Mouse (Mus musculus) B cell, adult 62 days (primary cell): ENCODE data around the gene Lypd5. TPM values are rescaled to one million over a fixed set of nuclear protein-coding genes. Genes with fewer than 3 reads are reported as not detected.

Source experiments
- total RNA-seq: library from RNA; stranded (reverse); gene quantifications from 4 replicates; pipeline ENCODE4 v1.2.4, GENCODE M21; 2023

Lypd5 gene
- not detected in 4 replicates for total RNA-seq

GRCm38 (mm10) chr7:24348896-24349295, at the start of gene Lypd5:
TSS of gene Lypd5 (plus strand) at chr7:24349196.

GRCm38 (mm10) chr7:24300771-24301282, 48.2 kb upstream of the Lypd5 start, which contains the start of gene Zfp61:
TSS of gene Zfp61 (minus strand) at chr7:24301232.

GRCm38 (mm10) chr7:24316567-24317092, 32.4 kb upstream of the Lypd5 start, which contains the start of gene Zfp94:
TSS of gene Zfp94 (minus strand) at chr7:24316666.

GRCm38 (mm10) chr7:24333304-24333986, 15.6 kb upstream of the Lypd5 start, which contains the start of gene Tescl:
TSS of gene Tescl (minus strand) at chr7:24333936.

GRCm38 (mm10) chr7:24369731-24370541, 20.9 kb downstream of the Lypd5 start, which contains the start of gene Kcnn4:
TSS of gene Kcnn4 (plus strand) at chr7:24370263.

GRCm38 (mm10) chr7:24399256-24400081, 50.5 kb downstream of the Lypd5 start, which contains the start of gene Smg9:
TSS of gene Smg9 (plus strand) at chr7:24399619.

Other genes with a start within 250 kb of the Lypd5 start
- gene Zfp112, start 236.9 kb upstream of the Lypd5 start, total RNA-seq: 2.5 to 5.3 TPM (median 4.1 TPM) in 4 replicates
- 4.9 to 6.3 TPM (median 5.3 TPM) in 4 replicates for gene Zfp235, start 215.0 kb upstream of the Lypd5 start, total RNA-seq
- gene Zfp114, start 174.1 kb upstream of the Lypd5 start, total RNA-seq: 0.23 to 0.27 TPM in 2 of 4 replicates, not detected in the others
- 0.09 TPM in 1 of 4 replicates, not detected in the others for gene Zfp111, start 137.8 kb upstream of the Lypd5 start, total RNA-seq
- 1.2 to 1.5 TPM (median 1.4 TPM) in 4 replicates for gene Zfp109, start 111.6 kb upstream of the Lypd5 start, total RNA-seq
- not detected in 4 replicates for gene Zfp108, start 94.4 kb upstream of the Lypd5 start, total RNA-seq
- gene Zfp93, start 78.8 kb upstream of the Lypd5 start, total RNA-seq: 0.33 TPM in 2 of 4 replicates, not detected in the others
- gene Zfp61, start 48.0 kb upstream of the Lypd5 start, total RNA-seq: 6.4 to 11.4 TPM (median 8.5 TPM) in 4 replicates
- gene Zfp94, start 32.5 kb upstream of the Lypd5 start, total RNA-seq: 7.7 to 11.5 TPM (median 8.3 TPM) in 4 replicates
- not detected in 4 replicates for gene Tescl, start 15.3 kb upstream of the Lypd5 start, total RNA-seq
- 4.0 to 6.8 TPM (median 4.8 TPM) in 4 replicates for gene Kcnn4, start 21.1 kb downstream of the Lypd5 start, total RNA-seq
- 69.5 to 87.3 TPM (median 83.7 TPM) in 4 replicates for gene Smg9, start 50.4 kb downstream of the Lypd5 start, total RNA-seq
- gene Irgc1, start 103.1 kb downstream of the Lypd5 start, total RNA-seq: 3.5 to 5.6 TPM (median 5.0 TPM) in 4 replicates
- 484 to 612 TPM (median 535 TPM) in 4 replicates for gene Plaur, start 113.3 kb downstream of the Lypd5 start, total RNA-seq
- 1.2 to 3.1 TPM (median 1.7 TPM) in 4 replicates for gene Cadm4, start 132.8 kb downstream of the Lypd5 start, total RNA-seq
- 1.0 to 2.2 TPM (median 1.8 TPM) in 4 replicates for gene Zfp428, start 157.8 kb downstream of the Lypd5 start, total RNA-seq
- not detected in 4 replicates for gene AC161166.1, start 163.3 kb downstream of the Lypd5 start, total RNA-seq
- gene Irgq, start 181.5 kb downstream of the Lypd5 start, total RNA-seq: 21.1 to 23.8 TPM (median 22.9 TPM) in 4 replicates
- 0.95 TPM in 1 of 4 replicates, not detected in the others for gene Pinlyp, start 196.9 kb downstream of the Lypd5 start, total RNA-seq
- 82.6 to 95.2 TPM (median 89.3 TPM) in 4 replicates for gene Xrcc1, start 197.1 kb downstream of the Lypd5 start, total RNA-seq
- gene Ethe1, start 238.3 kb downstream of the Lypd5 start, total RNA-seq: 8.6 to 10.6 TPM (median 10.1 TPM) in 4 replicates
- not detected in 4 replicates for gene Zfp575, start 238.4 kb downstream of the Lypd5 start, total RNA-seq